Mouse (Mus musculus) spleen, embryonic (tissue): ENCODE measurements at regions not wholly inside any gene's neighbourhood (a gene's known extent, or its start where the extent isn't known, plus 50 kb on each side); places are given as distances from the start of the nearest gene placed in this dataset.

Experiments used
- CTCF ChIA-PET: fragments of 350-600 bp; sonication (Branson Sonifier 250); formaldehyde crosslinking; loops from one replicate; lab custom pipeline; 2022; lab: Charles Lee

- CTCF ChIA-PET: no interaction called here
Measured at GRCm38 (mm10) chr3:61849317-61849716, 483.6 kb upstream of the B430305J03Rik start.

GRCm38 (mm10) chr3:61846703-61847102 lies 481.0 kb upstream of the B430305J03Rik start:
- CTCF ChIA-PET: no interaction called here

GRCm38 (mm10) chr3:61839355-61840009 lies 473.7 kb upstream of the B430305J03Rik start:
- CTCF ChIA-PET: interaction anchor here (0.7 kb wide), 1 partner anchor 571 kb away, joined by 3 read pairs; no protein-coding TSS in a partner anchor

- CTCF ChIA-PET: no interaction called here
Measured at GRCm38 (mm10) chr3:61816807-61817206, 451.1 kb upstream of the B430305J03Rik start.

GRCm38 (mm10) chr3:61796021-61796420 lies 430.3 kb upstream of the B430305J03Rik start:
- CTCF ChIA-PET: no interaction called here

GRCm38 (mm10) chr3:61790674-61791073 lies 424.9 kb upstream of the B430305J03Rik start:
- CTCF ChIA-PET: no interaction called here
